Mouse (Mus musculus) hindbrain, postnatal 0 days (tissue): ENCODE results near the gene Dysf. TPM values are rescaled to one million over a fixed set of nuclear protein-coding genes. Genes with fewer than 3 reads are reported as not detected.

Experiments used
- ATAC-seq: fragments of 200-750 bp; cut with Nextera tagmentation; 2 replicates; pipeline ENCODE4 v1.8.0; 2017; ENCODE audit warnings: mild to moderate bottlenecking, moderate TSS enrichment, moderate library complexity
- DNase-seq: peaks from one replicate; pipeline ENCODE4 v3.0.0-alpha.2; 2015; ENCODE audit warnings: low spot score
- H3K27ac ChIP-seq: fragments of 300-500 bp; sonication (generic); 2 replicates; pipeline ENCODE4 v1.5.1; 2014; ENCODE audit warnings: mild to moderate bottlenecking
- H3K27me3 ChIP-seq: fragments of 300-500 bp; sonication (generic); 2 replicates; pipeline ENCODE4 v1.6.1; 2014; ENCODE audit warnings: low read length, mixed read lengths; ENCODE audit not compliant: insufficient read depth
- H3K36me3 ChIP-seq: fragments of 300-500 bp; sonication (generic); 2 replicates; pipeline ENCODE4 v1.6.1; 2014; ENCODE audit warnings: low read length, mixed read lengths; ENCODE audit not compliant: insufficient read depth
- H3K4me1 ChIP-seq: fragments of 300-500 bp; sonication (generic); 2 replicates; pipeline ENCODE4 v1.6.1; 2014; ENCODE audit warnings: antibody characterized with exemption, low read length, mixed read lengths; ENCODE audit not compliant: insufficient read depth
- H3K4me2 ChIP-seq: fragments of 300-500 bp; sonication (generic); 2 replicates; pipeline ENCODE4 v1.6.1; 2014; ENCODE audit warnings: low read depth, mild to moderate bottlenecking, low read length, moderate library complexity, mixed read lengths
- H3K4me3 ChIP-seq: fragments of 300-500 bp; sonication (generic); 2 replicates; pipeline ENCODE4 v1.5.1; 2014; ENCODE audit warnings: low read length
- H3K9ac ChIP-seq: fragments of 300-500 bp; sonication (generic); replicated peaks from 2 replicates; pipeline ENCODE4 v1.6.1; 2014; ENCODE audit warnings: mild to moderate bottlenecking, low read length, moderate library complexity, mixed read lengths
- H3K9me3 ChIP-seq: fragments of 300-500 bp; sonication (generic); 2 replicates; pipeline ENCODE4 v1.6.1; 2016; ENCODE audit warnings: low read length, mixed read lengths
- CTCF ChIP-seq: IDR thresholded peaks from 2 replicates; pipeline ENCODE4 v1.5.1; 2016; ENCODE audit warnings: antibody characterized with exemption, control low read depth, low read depth
- WGBS: fragments of 180-500 bp; shearing (Covaris S2); extraction: QIAGEN DNeasy Blood & Tissue Kit; methylation state at CpG from one replicate; pipeline ENCODE4 v1.1.7; 2014; 5-methylcytosine and 5-hydroxymethylcytosine counted together
- polyA plus RNA-seq: library from polyadenylated mRNA; unstranded; fragments of >200 nt; fragmentation: Nextera tagmentation; extraction: Ambion mirVana; gene quantifications from 2 replicates; pipeline ENCODE4 v1.2.1, GENCODE M21; 2015
- total RNA-seq: library from RNA; depleted of rRNA; stranded (reverse); fragments of >200 nt; gene quantifications from 2 replicates; pipeline ENCODE4 v1.2.3, GENCODE M21; 2014

Gene Dysf
- total and polyA plus RNA-seq, 2 experiments from 2014 or later: 1.6 to 2.4 TPM

DNA sequence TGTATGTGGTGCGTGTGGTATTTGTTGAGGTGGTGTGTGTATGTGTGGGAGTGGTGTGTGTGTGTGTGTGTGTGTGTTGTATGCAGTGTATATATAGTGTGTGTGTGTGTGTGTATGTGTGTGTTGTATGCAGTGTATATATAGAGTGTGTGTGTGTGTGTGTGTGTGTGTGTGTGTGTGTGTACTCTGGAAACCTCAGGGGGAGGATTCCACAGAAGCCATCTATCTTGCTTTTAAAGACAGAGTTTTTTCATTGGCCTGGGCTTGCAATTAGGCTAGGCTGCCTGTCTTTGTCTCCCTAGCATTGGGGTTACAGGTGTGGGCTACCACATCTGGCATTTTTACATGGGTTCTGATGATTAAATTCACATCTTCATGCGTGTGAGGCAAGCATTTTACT lies 119.8 kb downstream of the Dysf start:
- no peak overlapping the region for H3K9ac ChIP-seq
- no peak for DNase-seq
- H3K27ac ChIP-seq: no peak overlapping the region
- no peaks in the 10 kb centered on the region for H3K9me3 ChIP-seq
- H3K4me2 ChIP-seq: no peak overlapping the region
- ATAC-seq: no peak
- 96% methylated on average over 2 of the region's 2 CpGs for WGBS
- no peaks in the 10 kb centered on the region for H3K27me3 ChIP-seq
- H3K4me3 ChIP-seq: no peak overlapping the region
- no peaks in the 10 kb centered on the region for H3K4me1 ChIP-seq
- no peaks in the 10 kb centered on the region for H3K36me3 ChIP-seq
- TF ChIP-seq CTCF: no peak

DNA sequence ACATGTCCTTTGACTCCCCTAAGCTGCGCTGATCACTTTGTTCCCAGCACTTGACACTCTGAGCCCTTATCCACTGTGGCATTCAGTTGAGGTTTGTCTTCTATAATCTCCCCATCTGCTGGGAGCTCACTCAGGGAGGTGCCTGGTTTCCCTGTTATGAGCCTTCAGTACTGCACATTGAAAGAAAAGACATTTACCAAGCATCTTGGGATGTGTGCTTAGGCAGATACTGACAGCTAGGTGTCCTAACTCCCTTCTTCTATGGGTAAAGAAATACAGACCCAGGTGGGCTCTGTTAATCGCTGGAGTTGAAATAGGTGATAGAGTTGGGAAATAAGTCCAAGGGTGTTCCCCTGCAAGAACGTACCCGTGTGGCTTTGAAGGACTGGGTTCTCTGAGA lies 122.5 kb downstream of the Dysf start:
- H3K27me3 ChIP-seq: no peaks in the 10 kb centered on the region
- H3K36me3 ChIP-seq: no peaks in the 10 kb centered on the region
- H3K9me3 ChIP-seq: no peaks in the 10 kb centered on the region
- no peaks in the 10 kb centered on the region for H3K4me1 ChIP-seq
- H3K27ac ChIP-seq: no peak overlapping the region
- ATAC-seq: no peak
- WGBS: 97% methylated on average over 4 of the region's 4 CpGs
- H3K9ac ChIP-seq: no peak overlapping the region
- H3K4me2 ChIP-seq: no peak overlapping the region
- DNase-seq: no peak
- H3K4me3 ChIP-seq: no peak overlapping the region
- TF ChIP-seq CTCF: no peak

DNA sequence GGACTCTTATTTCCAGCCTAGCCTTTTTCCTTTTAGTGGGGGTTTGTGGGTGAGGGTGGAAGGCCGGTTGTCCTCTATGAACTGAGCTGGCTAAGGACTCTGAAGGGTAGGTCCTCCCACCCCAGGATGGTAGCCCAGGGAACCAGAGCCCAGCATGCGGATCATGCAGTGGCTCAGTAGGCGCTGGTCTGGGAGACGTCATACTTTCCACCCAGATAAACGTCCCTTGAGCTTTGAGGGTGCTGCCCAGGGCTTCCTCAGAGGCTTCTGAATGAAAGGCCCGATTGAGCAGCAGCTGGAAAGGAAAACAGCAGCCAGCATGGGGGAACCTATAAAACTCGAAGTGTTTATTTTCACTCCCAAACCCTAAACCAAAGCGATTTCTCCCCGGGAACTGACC lies 123.1 kb downstream of the Dysf start:
- no peak for ATAC-seq
- Histone ChIP-seq H3K4me2 (no peak overlapping the region), H3K9me3 (no peaks in the 10 kb centered on the region), H3K4me3 (no peak overlapping the region), H3K36me3 (no peaks in the 10 kb centered on the region), H3K4me1 (no peaks in the 10 kb centered on the region), H3K27ac (no peak overlapping the region), H3K9ac (no peak overlapping the region), H3K27me3 (no peaks in the 10 kb centered on the region)
- TF ChIP-seq CTCF: no peak
- WGBS: 65% methylated on average over 9 of the region's 9 CpGs
- no peak for DNase-seq

DNA sequence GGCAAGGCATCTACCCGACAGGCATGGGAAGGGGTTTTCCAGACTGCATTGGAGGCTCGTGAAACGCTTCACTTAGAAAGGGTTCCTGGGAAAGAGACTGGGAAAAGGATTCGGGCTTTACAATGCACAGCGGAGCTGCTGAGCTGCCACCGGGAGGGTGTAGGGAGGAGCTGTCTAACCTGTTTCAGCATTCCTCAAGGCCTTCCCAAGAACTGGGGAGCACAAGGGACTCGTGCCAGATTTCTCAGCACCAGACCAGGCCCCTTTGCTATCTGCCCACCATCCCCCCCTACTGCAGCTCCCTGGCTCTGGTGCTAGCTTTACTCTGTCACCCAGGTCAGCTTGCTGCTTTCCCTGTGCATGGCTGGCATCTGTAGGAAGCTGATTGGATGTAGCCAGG lies 124.7 kb downstream of the Dysf start:
- no peak overlapping the region for H3K9ac ChIP-seq
- no peak for ATAC-seq
- no peak overlapping the region for H3K4me2 ChIP-seq
- no peak for TF ChIP-seq CTCF
- 64% methylated on average over 7 of the region's 7 CpGs for WGBS
- DNase-seq: no peak
- no peaks in the 10 kb centered on the region for H3K9me3 ChIP-seq
- H3K27ac ChIP-seq: no peak overlapping the region
- no peaks in the 10 kb centered on the region for H3K27me3 ChIP-seq
- H3K4me1 ChIP-seq: no peaks in the 10 kb centered on the region
- no peaks in the 10 kb centered on the region for H3K36me3 ChIP-seq
- no peak overlapping the region for H3K4me3 ChIP-seq

DNA sequence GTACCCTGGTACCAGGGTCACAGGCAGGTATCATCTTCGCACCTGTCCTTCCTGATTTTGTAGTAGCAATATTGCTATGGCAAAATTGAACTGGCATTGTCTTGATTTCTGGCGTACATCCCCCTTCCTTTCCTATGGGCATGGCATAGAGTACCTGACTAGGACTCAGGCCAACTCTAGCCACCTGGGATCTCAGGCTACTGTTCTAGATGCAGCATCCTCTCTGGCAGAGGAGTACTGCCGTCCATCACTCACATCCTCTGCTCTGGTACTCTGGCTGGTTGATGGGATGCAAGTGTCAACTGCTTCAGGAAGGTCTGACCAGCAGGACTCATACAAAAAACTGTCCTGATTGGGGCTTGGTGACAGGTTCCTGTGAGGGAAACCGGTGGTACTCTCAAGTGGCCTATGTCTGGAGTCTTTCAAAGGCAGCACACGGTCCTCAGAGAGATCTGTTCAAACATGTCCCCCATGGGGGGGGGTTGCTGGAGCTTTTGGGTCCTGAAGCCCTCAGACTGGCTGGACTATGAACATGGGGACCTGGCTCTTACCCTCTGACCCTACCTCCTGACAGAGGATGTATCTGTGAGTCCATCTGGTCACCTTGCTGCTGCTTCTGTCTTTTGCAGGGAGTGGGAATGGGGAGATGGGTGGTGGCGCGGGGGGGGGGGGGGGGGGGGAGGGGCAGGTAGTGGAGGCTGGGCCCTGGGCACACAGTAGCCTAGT lies 125.8 kb downstream of the Dysf start:
- ATAC-seq: 0 out of 2 replicates have a peak, but pooled peaks have one; percentile 19
- H3K36me3 ChIP-seq: no peaks in the 10 kb centered on the region

DNA sequence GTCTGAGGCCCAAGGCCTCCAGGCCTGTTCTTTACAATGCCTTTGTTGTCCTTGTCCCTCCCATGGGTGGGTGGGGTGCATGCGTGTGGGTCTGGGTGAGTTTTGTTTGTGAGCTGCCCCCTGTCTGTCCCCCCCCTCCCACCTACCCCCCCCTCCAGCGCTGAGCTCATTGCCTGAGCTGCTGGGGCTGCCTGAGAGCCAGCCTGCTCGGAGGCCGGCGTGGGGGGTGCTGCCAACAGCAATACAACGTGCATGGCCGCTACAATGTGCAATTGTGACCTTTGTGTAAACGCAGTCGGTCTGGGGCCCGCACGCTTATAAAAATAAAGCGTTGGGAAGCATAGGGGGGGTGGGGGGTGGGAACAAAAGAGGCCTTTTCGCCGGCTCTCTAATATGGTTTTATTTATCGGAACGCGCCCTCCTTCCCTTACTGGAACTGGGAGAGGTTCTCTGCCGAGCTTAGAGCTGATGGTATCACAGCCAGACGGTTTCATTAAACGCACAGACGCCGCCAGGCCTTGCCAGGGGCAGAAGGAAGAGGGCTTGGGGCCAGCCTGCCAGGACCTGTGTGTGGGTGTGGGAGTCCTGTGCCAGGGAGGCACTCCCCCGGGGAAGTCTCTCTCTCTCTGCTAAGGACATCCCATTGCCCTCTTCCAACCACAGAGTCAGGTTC lies 126.5 kb downstream of the Dysf start:
- Histone ChIP-seq H3K9me3 (no peaks in the 10 kb centered on the region), H3K27me3 (no peaks in the 10 kb centered on the region), H3K27ac (no peak overlapping the region), H3K36me3 (no peaks in the 10 kb centered on the region), H3K4me1 (no peaks in the 10 kb centered on the region), H3K4me3 (no peak overlapping the region), H3K4me2 (peak overlapping the region; percentile 14; the same call in 1 of the 2 replicates), H3K9ac (no peak overlapping the region)
- DNase-seq (peak; percentile 51), ATAC-seq (peak; percentile 79)
- 18% methylated on average over 22 of the region's 23 CpGs for WGBS
- no peak for TF ChIP-seq CTCF

More for the DNA sequence above, 125.8 kb downstream of the Dysf start:
- no peak for DNase-seq
- Histone ChIP-seq H3K4me1 (no peaks in the 10 kb centered on the region), H3K9ac (no peak overlapping the region), H3K4me3 (no peak overlapping the region), H3K9me3 (no peaks in the 10 kb centered on the region), H3K4me2 (no peak overlapping the region), H3K27ac (no peak overlapping the region), H3K27me3 (no peaks in the 10 kb centered on the region)
- no peak for TF ChIP-seq CTCF
- 70% methylated on average over 5 of the region's 7 CpGs for WGBS

DNA sequence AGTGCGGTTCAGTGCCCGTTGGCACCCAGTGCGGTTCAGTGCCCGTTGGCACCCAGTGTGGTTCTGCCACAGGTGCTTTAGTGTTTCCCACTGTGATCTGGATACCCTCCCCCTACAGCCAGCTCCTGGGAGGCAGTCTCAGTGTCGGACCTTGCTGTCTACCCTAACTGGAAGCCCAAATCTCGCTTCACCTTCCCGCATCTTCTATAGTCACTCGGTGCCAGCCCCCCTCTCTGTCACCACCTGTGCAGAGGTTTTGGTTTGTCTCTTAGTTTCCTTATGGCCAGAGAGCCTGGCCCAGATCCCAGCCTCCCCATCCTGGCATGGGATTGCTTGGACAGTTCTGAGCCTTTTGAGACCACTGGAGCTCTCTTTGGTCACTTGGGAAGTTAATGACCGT lies 127.3 kb downstream of the Dysf start:
- Histone ChIP-seq H3K9ac (no peak overlapping the region), H3K36me3 (no peaks in the 10 kb centered on the region), H3K27me3 (no peaks in the 10 kb centered on the region), H3K4me3 (no peak overlapping the region), H3K27ac (no peak overlapping the region), H3K9me3 (no peaks in the 10 kb centered on the region), H3K4me2 (no peak overlapping the region), H3K4me1 (no peaks in the 10 kb centered on the region)
- no peak for ATAC-seq
- 64% methylated on average over 9 of the region's 9 CpGs for WGBS
- no peak for DNase-seq
- no peak for TF ChIP-seq CTCF
